Mouse (Mus musculus) heart, embryonic 14.5 days (tissue): ENCODE measurements around the gene Kars. TPM values are rescaled to one million over a fixed set of nuclear protein-coding genes. Genes with fewer than 3 reads are reported as not detected.
A peak's percentile ranks its signal among the peaks of the same experiment; 100 is the strongest.

ENCODE experiments used
- ATAC-seq: fragments of 200-750 bp; cut with Nextera tagmentation; 2 replicates; pipeline ENCODE4 v1.8.0; 2017; ENCODE audit warnings: low read depth, moderate TSS enrichment; ENCODE audit not compliant: insufficient number of reproducible peaks, insufficient read depth, low FRiP score
- H3K27ac ChIP-seq, 2 experiments: fragments of 200-500 bp in 1 of 2; fragments of 300-500 bp in 1 of 2; sonication (generic) in 1 of 2; replicated peaks in 1 of 2; 2 replicates each; pipeline ENCODE4 v1.5.1; 2012 to 2014; ENCODE audit warnings: low read depth in 2 of 2, low read length in 2 of 2, control low read depth in 1 of 2, mild to moderate bottlenecking in 1 of 2, mixed read lengths in 1 of 2; ENCODE audit not compliant: control insufficient read depth in 1 of 2, insufficient read depth in 1 of 2
- H3K27me3 ChIP-seq: fragments of 300-500 bp; sonication (generic); 2 replicates; pipeline ENCODE4 v1.6.1; 2014; ENCODE audit warnings: mild to moderate bottlenecking, low read length, control low read depth; ENCODE audit not compliant: control insufficient read depth, insufficient read depth
- H3K36me3 ChIP-seq: fragments of 300-500 bp; sonication (generic); 2 replicates; pipeline ENCODE4 v1.6.1; 2014; ENCODE audit warnings: mild to moderate bottlenecking, control low read depth, low read length, mixed read lengths; ENCODE audit not compliant: control insufficient read depth, insufficient read depth
- H3K4me1 ChIP-seq, 2 experiments: fragments of 200-500 bp in 1 of 2; fragments of 300-500 bp in 1 of 2; sonication (generic) in 1 of 2; 2 replicates each; pipeline ENCODE4 v1.6.1; 2012 to 2014; ENCODE audit warnings: low read length in 2 of 2, control low read depth in 1 of 2, mixed read lengths in 1 of 2; ENCODE audit not compliant: control insufficient read depth in 2 of 2, insufficient read depth in 2 of 2
- H3K4me2 ChIP-seq: fragments of 300-500 bp; sonication (generic); 2 replicates; pipeline ENCODE4 v1.6.1; 2014; ENCODE audit warnings: mild to moderate bottlenecking, low read length
- H3K4me3 ChIP-seq, 2 experiments: fragments of 200-500 bp in 1 of 2; fragments of 300-500 bp in 1 of 2; sonication (generic) in 1 of 2; 2 replicates each; pipeline ENCODE4 v1.5.1; 2012 to 2014; ENCODE audit warnings: low read length in 2 of 2, mild to moderate bottlenecking in 2 of 2, control low read depth in 1 of 2, low read depth in 1 of 2, moderate library complexity in 1 of 2; ENCODE audit not compliant: control insufficient read depth in 1 of 2, insufficient read depth in 1 of 2
- H3K9ac ChIP-seq: fragments of 300-500 bp; sonication (generic); 2 replicates; pipeline ENCODE4 v1.6.1; 2014; ENCODE audit warnings: mild to moderate bottlenecking, low read length
- H3K9me3 ChIP-seq: fragments of 300-500 bp; sonication (generic); 2 replicates; pipeline ENCODE4 v1.6.1; 2016; ENCODE audit warnings: low read length, control low read depth; ENCODE audit not compliant: control insufficient read depth
- WGBS: fragments of 180-500 bp; shearing (Covaris S2); extraction: QIAGEN DNeasy Blood & Tissue Kit; methylation state at CpG from one replicate; pipeline ENCODE4 v1.1.7; 2014; 5-methylcytosine and 5-hydroxymethylcytosine counted together
- polyA plus RNA-seq: library from polyadenylated mRNA; unstranded; fragments of >200 nt; fragmentation: Nextera tagmentation; extraction: Ambion mirVana; gene quantifications from 2 replicates; pipeline ENCODE4 v1.2.1, GENCODE M21; 2014

Kars gene
- polyA plus RNA-seq, 1 experiment from 2014 or later, result 142 TPM

DNA sequence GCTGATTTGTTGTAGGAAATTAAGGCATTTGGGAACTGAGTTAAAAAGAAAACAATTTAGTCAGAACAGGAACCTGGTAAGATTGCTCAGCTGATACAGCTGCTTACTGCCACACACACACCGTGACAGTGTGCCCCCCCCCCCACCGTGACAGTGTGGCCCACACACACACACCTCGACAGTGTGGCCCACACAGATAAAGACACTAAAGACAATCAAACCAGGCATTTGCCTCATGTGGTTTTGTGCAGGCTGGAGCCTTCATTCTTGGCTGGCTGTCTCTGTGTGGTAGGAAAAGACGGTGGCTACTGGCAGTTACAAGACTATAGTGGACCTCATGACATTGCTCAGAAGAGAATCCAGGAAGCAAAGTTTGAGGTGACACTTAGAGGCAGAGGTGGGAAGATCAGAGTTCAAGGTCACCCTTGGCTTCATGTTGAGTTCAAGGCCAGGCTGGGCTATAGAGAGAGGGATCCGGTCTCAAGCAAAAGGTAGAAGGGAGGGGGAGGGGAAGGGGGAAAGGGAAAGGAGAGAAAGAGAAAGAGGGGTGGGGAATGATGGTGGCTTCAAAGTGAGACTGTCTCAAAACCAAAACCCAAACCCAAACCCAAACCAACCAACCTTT, 43.8 kb downstream of the Kars start:
- WGBS, result 76% methylated on average over 5 of the region's 5 CpGs
- Histone ChIP-seq H3K36me3 (peaks cover 21% of the 10 kb centered on the region), H3K27me3 (no peaks in the 10 kb centered on the region), H3K9ac (no peak overlapping the region), H3K4me3 (no peak overlapping the region), H3K4me2 (no peak overlapping the region), H3K9me3 (no peaks in the 10 kb centered on the region), H3K27ac (no peak overlapping the region), H3K4me1 (peaks cover 5 to 11% of the 10 kb centered on the region in 2 experiments)
- no peak for ATAC-seq

DNA sequence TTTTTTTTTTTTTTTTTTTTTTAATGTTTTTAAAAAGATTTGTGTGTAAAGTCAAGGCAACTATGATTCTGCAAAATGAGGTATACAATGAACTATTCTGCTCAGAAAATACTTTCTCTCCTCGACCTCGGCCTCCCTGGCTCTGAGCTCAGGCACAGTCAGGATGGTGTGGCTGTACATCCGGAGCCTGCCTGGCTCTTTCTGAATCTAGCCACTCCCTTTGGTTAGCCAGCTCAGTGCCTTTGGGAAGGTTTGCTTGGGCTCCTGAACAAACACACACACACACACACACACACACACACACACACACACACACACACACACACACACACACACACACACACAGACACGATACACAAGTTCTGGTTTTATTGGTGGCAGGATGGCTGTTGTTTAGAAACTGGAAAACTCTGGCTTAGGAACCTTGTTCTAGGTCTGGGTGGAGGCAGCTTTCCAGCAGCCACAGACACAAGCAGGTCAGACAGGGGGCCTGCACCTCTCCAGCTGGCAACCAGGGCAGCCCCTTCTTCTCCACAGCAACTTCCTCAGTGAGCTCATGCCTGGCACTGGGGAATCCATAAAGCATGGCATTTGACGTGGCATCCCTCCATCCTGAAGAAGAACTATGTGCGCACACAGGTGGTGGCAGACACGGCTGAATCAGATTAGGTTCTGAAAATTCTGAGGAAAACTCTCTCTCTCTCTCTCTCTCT, 46.1 kb downstream of the Kars start:
- H3K27ac ChIP-seq, result no peak overlapping the region
- H3K9me3 ChIP-seq, result no peaks in the 10 kb centered on the region
- no peak for ATAC-seq
- no peak overlapping the region for H3K9ac ChIP-seq
- peaks cover 13% of the 10 kb centered on the region; the same call in 1 of the 2 replicates for H3K36me3 ChIP-seq
- no peaks in the 10 kb centered on the region for H3K27me3 ChIP-seq
- WGBS, result 66% methylated on average over 7 of the region's 7 CpGs
- no peak overlapping the region for H3K4me3 ChIP-seq
- H3K4me2 ChIP-seq, result no peak overlapping the region
- peaks cover 6 to 13% of the 10 kb centered on the region in 2 experiments for H3K4me1 ChIP-seq

DNA sequence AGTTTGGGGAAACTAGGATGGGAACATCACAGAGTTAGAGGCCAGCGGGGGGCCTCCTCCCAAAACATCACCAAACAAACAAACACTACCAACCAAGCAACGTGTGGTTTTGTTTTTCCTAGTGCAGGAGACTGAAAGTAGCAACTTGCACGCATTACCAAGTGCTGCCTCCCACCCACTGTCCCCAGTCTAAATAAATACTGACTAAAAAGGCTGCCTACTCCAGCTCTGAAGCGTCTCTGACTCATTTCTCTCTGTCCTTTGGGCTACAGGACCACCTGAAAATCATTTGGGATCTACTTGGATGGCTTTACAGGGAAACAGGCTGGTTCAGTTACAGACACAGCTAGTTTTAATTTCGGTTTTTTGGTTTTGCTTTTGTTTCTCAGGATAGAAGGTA, 46.8 kb downstream of the Kars start:
- WGBS, result 51% methylated on average over 5 of the region's 5 CpGs
- Histone ChIP-seq H3K4me2 (no peak overlapping the region), H3K9me3 (no peaks in the 10 kb centered on the region), H3K4me1 (peaks cover 6 to 13% of the 10 kb centered on the region in 2 experiments), H3K9ac (no peak overlapping the region), H3K27me3 (no peaks in the 10 kb centered on the region), H3K27ac (no peak overlapping the region), H3K36me3 (peaks cover 13% of the 10 kb centered on the region; the same call in 1 of the 2 replicates), H3K4me3 (no peak overlapping the region)
- ATAC-seq, result no peak

- Histone ChIP-seq H3K9ac (no peak overlapping the region), H3K4me2 (no peak overlapping the region), H3K4me3 (no peak overlapping the region), H3K36me3 (peaks cover 15% of the 10 kb centered on the region), H3K27ac (no peak overlapping the region), H3K4me1 (peaks cover 6 to 13% of the 10 kb centered on the region in 2 experiments), H3K9me3 (no peaks in the 10 kb centered on the region), H3K27me3 (no peaks in the 10 kb centered on the region)
- ATAC-seq, result no peak
- whole genome bisulfite sequencing, result 87% methylated on average over 4 of the region's 4 CpGs
Measured at GRCm38 (mm10) chr8:111963546-111963945, 47.6 kb downstream of the Kars start.

GRCm38 (mm10) chr8:111963091-111963490, 48.0 kb downstream of the Kars start:
- H3K9ac ChIP-seq, result no peak overlapping the region
- 49% methylated on average over 10 of the region's 10 CpGs for WGBS
- no peak for ATAC-seq
- H3K9me3 ChIP-seq, result no peaks in the 10 kb centered on the region
- H3K4me1 ChIP-seq, result peaks cover 6 to 13% of the 10 kb centered on the region in 2 experiments
- peak overlapping the region; percentile 26 to 46; a peak in 3 of 4 replicates for H3K27ac ChIP-seq
- H3K4me2 ChIP-seq, result peak overlapping the region; percentile 16
- H3K36me3 ChIP-seq, result peaks cover 10% of the 10 kb centered on the region
- no peaks in the 10 kb centered on the region for H3K27me3 ChIP-seq
- no peak overlapping the region for H3K4me3 ChIP-seq

GRCm38 (mm10) chr8:111962589-111962988, 48.5 kb downstream of the Kars start:
- Histone ChIP-seq H3K9ac (no peak overlapping the region), H3K4me3 (no peak overlapping the region), H3K36me3 (peaks cover 6% of the 10 kb centered on the region; the same call in 1 of the 2 replicates), H3K27ac (peak overlapping the region; percentile 26 to 46; a peak in 3 of 4 replicates), H3K27me3 (no peaks in the 10 kb centered on the region), H3K4me2 (peak overlapping the region; percentile 16), H3K9me3 (no peaks in the 10 kb centered on the region), H3K4me1 (peaks cover 6 to 13% of the 10 kb centered on the region in 2 experiments)
- 24% methylated on average over 1 of the region's 1 CpGs for WGBS
- no peak for ATAC-seq

DNA sequence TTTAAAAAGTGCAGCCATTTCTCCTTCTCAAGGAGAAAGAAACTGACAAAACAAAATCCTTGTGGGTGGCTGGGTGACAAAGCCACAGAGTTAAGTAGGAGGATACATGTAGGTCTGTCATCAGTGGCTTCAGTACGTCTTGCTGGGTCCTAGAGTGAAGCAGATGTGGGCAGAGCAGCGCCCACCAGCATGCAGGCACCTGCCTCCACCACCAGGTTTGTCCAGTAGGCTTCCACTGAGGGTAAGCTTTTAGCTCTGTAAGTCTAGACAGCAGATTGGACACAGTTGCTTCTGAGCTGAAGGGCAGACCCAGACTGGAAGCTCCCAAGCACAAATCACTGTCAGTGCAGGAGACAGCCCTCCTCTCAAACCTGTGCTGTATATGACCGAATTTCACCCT, 49.8 kb downstream of the Kars start:
- no peak overlapping the region for H3K9ac ChIP-seq
- H3K4me2 ChIP-seq, result no peak overlapping the region
- no peak for ATAC-seq
- H3K27me3 ChIP-seq, result no peaks in the 10 kb centered on the region
- peaks cover 14% of the 10 kb centered on the region for H3K36me3 ChIP-seq
- WGBS, result 79% methylated on average over 3 of the region's 3 CpGs
- no peaks in the 10 kb centered on the region for H3K9me3 ChIP-seq
- H3K27ac ChIP-seq, result no peak overlapping the region
- H3K4me3 ChIP-seq, result no peak overlapping the region
- peaks cover 6 to 13% of the 10 kb centered on the region in 2 experiments for H3K4me1 ChIP-seq
